ENCODE assay signal across 8 mouse cellular contexts in genomic region chr6:73517818-73518396, GRCm38 (mm10). TPM values are rescaled to one million over a fixed set of nuclear protein-coding genes. Genes with fewer than 3 reads are reported as not detected.
DNase-seq lines count a peak whose midpoint lies in the region.

No protein-coding gene starts in this region.

- DNase-seq in 3T3-L1 (ENCODE audit: low read depth, low spot score), result peak; percentile 51
- peak; percentile 16 for DNase-seq in adipocyte (ENCODE audit: low spot score)
- peak; percentile 85 to 86 for DNase-seq in cerebellum, postnatal 4 days (ENCODE audit: low spot score in 2 of 2)
- peak; percentile 14 to 24 for DNase-seq in gastrocnemius, postnatal 36 days
- DNase-seq in layer of hippocampus, adult 8-10 months (ENCODE audit: low spot score in 2 of 2), result peak; percentile 44 to 83
- DNase-seq in lung, postnatal 10 days, result peak; percentile 59
- peak; percentile 78 to 89 for DNase-seq in right cerebral cortex, adult 2 months (ENCODE audit: low spot score in 2 of 2)
- DNase-seq in B cell, adult 2 months, result no peak

- intact Hi-C loops in gastrocnemius, postnatal 36 days (cut with DNase I), result no loop called here

RNA-seq across cellular contexts. Expression of gene 4931417E11Rik, which starts 48.4 kb away (rescaled TPM):
- total RNA-seq in gastrocnemius, postnatal 36 days (2021), result not detected
- not detected for total RNA-seq in layer of hippocampus, adult 8-10 months (2022)

Comparison
In these comparisons a context has a peak if more than half of its experiments do, and no peak if none do; other contexts are left out.
1. DNase-seq: peak in 3T3-L1 (single experiment), adipocyte (single experiment), cerebellum, postnatal 4 days (2 of 2), gastrocnemius, postnatal 36 days (2 of 2), layer of hippocampus, adult 8-10 months (2 of 2), lung, postnatal 10 days (single experiment) and right cerebral cortex, adult 2 months (2 of 2); none in B cell, adult 2 months (0 of 2).